Mouse (Mus musculus): ENCODE data around the gene Sh3rf1.

DNA sequence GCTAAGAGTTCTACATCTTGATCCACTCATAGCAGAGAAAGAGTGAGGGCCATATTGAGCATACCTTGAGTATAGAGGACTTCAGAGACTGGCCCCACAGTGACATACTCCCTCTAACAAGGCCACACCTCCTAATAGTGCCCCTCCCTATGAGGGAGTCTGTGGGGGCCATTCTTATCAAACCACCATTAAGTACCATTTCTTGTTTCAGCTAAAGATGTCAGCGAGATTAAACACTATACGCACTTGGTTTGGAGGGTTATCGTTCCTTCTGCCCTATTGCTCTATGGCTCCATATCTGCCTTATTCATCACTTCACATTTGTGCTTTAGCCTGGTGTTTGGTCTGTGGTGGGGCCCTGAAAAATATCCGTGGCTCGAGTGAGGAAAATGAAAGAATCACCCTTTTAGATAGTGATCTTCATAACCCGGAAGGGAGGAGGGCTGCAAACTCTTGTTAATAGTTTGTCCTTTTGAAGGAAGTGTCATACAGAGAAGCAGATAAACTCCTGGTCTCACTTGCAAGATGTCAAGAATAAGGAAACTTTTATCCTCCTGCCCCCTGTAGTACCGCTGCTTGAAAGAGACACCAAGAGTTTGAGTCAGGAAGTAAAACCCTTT is 81.9 kb downstream of the Sh3rf1 start:
- TF ChIP-seq CTCF (IDR thresholded peaks at IDR 0.05; ENCODE audit: low read depth): no peak
- no peak for TF ChIP-seq EP300 (IDR thresholded peaks at IDR 0.05; ENCODE audit: low read depth)

Data from liver, postnatal 0 days (tissue).